Mouse (Mus musculus) liver, embryonic 14.5 days (tissue): ENCODE data around the gene Nt5c.

Experiments
- CTCF ChIP-seq: IDR thresholded peaks from 2 replicates; pipeline ENCODE4 v1.5.1; 2016; ENCODE audit warnings: antibody characterized with exemption, low read depth, control low read depth
- EP300 ChIP-seq: IDR thresholded peaks from 2 replicates; pipeline ENCODE4 v1.6.1; 2016; ENCODE audit warnings: antibody characterized with exemption, low read depth

DNA sequence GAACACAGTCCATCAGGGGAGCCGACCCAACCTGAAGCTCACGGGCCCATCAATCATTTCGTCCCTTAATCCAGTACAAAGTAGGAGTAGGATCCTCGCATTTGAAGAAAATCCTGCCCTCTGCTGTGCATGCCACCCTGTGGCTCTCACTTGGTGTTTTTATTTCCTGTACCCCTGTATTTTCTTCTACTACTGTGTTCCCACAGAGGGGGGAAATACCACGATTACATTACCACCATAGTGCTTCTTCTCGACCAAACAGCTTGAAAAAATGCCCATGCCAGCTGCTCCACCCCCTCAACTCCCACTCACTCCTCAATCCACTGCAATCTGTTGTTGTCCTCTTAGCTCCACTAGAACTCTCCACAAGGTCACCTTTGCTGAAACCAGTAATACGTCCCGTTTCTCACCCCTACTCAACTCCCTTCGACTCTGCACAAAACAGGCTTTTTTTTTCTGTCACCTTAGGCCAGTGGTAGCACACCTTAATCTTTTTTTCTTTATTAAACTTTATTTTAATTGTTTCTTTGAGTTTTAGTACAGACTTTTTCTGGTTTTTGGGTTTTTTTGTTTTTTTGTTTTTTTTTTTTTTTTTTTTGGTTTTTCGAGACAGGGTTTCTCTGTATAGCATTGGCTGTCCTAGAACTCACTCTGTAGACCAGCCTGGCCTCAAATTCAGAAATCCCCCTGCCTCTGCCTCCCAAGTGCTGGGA, 45.4 kb upstream of the Nt5c start:
- TF ChIP-seq EP300 (no peak), CTCF (no peak)
